Mouse (Mus musculus) liver, embryonic 14 days (tissue): ENCODE results near the gene Crisp1. TPM values are rescaled to one million over a fixed set of nuclear protein-coding genes. Genes with fewer than 3 reads are reported as not detected.

ENCODE experiments used
- polyA plus RNA-seq: library from polyadenylated mRNA; depleted of rRNA; stranded (reverse); fragments of >200 nt; gene quantifications from 2 replicates; pipeline ENCODE4 v1.2.3, GENCODE M21; 2012; rRNA removed

Crisp1 gene
- polyA plus RNA-seq: not detected in 2 replicates

DNA sequence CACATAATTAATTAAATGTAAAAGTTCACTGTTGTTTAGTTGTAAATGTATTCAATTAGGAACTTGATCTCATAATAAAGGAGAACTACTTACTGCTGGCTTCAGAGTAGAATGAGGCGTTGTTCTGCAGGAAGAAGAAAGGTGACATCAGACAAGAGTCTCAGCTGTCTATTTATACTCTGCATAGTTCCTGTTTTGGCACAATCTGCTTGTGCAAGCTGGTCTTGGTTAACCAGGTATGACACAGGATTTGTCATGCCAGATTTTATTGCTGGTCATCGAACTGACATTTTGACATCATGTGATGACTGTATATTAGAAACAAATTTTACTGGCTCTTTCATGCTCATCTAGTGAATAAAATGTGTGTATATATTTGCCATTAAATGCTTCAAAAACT is at the start of gene Crisp1:
Crisp1 (minus strand) TSS at position 146 of the 400 bp plus-strand sequence.

Other genes starting within 250 kb of the Crisp1 start
- gene AC192777.2, start 223.8 kb downstream of the Crisp1 start, polyA plus RNA-seq: not detected in 2 replicates
- gene Pgk2, start 110.6 kb downstream of the Crisp1 start, polyA plus RNA-seq: not detected in 2 replicates
- gene Crisp3, start 76.9 kb downstream of the Crisp1 start, polyA plus RNA-seq: not detected in 2 replicates
- gene Esp8, start 200.8 kb upstream of the Crisp1 start, polyA plus RNA-seq: not detected in 2 replicates
- not detected in 2 replicates for gene Esp6, start 242.3 kb upstream of the Crisp1 start, polyA plus RNA-seq